Mouse (Mus musculus) frontal cortex, adult (tissue): Measurements from ENCODE around the gene Stk4.

Experiments
- ATAC-seq: cut with Nextera tagmentation; 2 replicates; pipeline ENCODE4 v1.9.2; 2017; ENCODE audit warnings: mild to moderate bottlenecking, moderate library complexity, mixed read lengths; ENCODE audit not compliant: low TSS enrichment

Stk4 gene

GRCm38 (mm10) chr2:164081577-164081976, 11.5 kb downstream of the Stk4 start:
- ATAC-seq: no peak

- ATAC-seq: no peak
These were observed 12.1 kb downstream of the Stk4 start for GRCm38 (mm10) chr2:164082175-164082574.

GRCm38 (mm10) chr2:164083609-164084341, 13.7 kb downstream of the Stk4 start:
- no peak for ATAC-seq

GRCm38 (mm10) chr2:164084342-164084700, 14.2 kb downstream of the Stk4 start:
- no peak for ATAC-seq

DNA sequence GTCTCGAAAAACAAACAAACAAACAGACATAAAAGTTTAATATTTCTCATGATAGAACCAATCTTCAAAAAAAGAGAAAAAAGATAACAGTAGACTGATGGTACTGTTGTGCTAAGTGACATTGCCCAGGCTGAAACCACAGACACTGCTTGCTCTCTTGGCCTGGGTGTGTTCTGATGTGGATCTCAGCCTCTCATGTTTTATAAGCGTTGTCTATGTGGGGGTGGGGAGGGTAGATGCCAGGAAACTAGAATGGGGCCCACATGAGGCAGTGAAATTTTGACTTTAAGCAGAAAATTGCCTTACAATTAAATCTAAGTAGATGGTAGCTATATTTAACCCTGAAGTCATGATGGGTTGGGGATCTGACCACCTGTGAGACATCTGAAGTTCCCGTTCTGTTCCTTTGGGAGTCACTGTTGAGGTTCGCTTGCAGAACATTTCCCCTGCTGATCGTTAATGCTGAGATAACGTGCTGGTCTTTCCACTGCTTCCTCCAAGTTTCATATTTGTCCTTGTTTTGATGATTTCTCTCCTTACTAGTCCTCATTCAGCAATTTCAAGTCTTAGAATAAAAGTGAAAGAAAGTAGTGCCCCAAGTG, 17.4 kb downstream of the Stk4 start:
- ATAC-seq: no peak

DNA sequence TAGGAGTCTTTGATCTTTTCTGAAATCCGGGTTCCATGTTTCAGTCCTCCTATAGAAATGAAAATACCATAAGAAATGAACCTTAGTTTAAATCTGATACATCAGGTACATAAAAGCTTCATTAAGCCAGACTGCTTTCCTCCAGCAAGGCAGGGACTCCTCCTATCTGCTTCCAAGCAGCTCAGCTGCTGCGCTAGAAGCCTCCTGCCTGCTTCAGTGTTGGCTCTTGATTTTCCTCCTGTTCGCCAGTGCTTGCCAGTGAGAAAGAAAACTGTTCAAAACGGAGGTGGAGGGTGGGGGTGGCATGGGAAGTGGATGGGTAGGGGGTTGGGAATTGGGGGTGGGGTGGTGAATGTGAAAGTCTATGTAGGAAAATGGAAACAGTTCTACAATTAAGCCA, 19.4 kb downstream of the Stk4 start:
- peak; percentile 65; the same call in 1 of the 2 replicates for ATAC-seq

DNA sequence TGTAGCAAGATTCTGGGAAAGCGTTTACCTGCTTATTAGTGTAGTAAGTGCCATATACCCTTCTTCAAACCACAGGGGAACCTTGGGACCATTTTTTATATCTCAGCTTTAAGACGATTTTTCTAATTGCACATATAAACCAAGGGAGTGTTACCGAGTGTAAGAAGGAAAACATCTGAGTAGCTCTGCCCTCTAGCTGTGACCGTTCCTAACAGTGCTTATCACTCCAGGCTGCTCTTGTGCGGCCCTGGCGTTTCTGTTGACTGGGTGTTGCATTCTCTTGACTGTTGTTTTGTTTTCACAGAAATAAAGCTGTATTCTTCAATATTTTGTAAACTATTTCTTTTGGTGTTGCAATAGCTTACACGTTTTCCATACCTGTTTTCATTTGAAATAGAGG, 24.0 kb downstream of the Stk4 start:
- ATAC-seq: no peak

GRCm38 (mm10) chr2:164098603-164099250, 28.6 kb downstream of the Stk4 start:
- peak; percentile 90 for ATAC-seq

- ATAC-seq: no peak
These were observed 31.8 kb downstream of the Stk4 start for GRCm38 (mm10) chr2:164101936-164102335.

DNA sequence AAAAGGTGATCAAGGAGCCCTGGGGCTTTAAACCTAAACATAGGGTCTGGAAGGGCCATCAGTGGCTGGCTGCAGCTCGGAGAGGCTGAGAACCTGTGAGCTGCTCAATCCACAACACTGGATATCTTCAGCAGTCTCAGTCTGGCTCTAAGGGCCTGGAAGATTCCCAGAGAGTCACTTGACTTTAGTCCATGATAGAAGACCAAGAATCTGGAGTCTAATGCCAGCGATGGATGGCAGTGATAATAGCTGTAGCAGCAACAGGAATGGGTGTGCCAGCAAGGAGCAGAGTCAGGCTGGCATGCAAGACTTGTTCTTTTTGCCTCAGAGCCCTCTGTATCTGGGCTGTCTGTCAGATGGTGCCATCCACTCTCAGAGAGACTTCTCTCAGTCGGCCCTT, 32.2 kb downstream of the Stk4 start:
- no peak for ATAC-seq

DNA sequence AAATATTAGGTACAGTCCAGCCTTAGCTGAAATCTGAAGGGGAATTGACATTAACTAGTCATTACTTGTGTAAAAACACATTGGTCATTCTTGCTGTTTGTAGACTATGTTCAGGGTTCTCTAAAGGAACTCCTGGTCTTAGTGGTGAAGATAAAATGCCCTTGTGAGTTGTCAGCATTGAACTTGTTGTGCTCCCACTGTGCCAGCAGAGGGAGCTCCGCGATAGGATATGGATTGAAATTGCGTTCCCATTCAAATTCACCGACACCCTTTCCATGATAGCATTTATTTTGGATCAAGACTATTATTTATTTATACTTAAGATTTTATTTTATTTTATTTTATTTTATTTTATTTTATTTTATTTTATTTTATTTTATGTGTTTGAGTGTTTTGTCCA, 33.4 kb downstream of the Stk4 start:
- ATAC-seq: no peak

GRCm38 (mm10) chr2:164106287-164107035, 36.3 kb downstream of the Stk4 start:
- ATAC-seq: no peak

- ATAC-seq: no peak
These were observed 37.2 kb downstream of the Stk4 start for GRCm38 (mm10) chr2:164107125-164107874.

DNA sequence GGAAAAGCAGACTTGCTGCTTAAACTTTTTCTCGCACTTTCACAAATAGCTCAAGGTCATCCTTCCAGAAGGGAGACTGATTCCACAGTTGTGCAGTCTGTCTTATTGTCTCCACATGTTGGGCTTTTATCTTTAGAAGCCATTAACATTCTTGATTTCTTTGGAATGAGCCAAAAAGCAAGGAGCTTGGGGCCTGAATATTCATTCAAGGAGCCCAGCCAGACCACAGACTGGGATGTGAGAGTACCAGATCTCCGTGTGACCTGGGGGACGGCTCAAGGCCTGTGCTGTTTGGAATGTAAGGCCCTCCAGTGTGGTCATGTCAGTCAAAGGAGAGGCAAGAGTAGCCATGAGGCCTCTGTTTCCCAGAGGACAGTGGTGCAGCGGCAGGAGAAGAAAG, 38.4 kb downstream of the Stk4 start:
- no peak for ATAC-seq

- ATAC-seq: peak; percentile 11; the same call in 1 of the 2 replicates
These were observed 41.4 kb downstream of the Stk4 start for GRCm38 (mm10) chr2:164111546-164111945.

DNA sequence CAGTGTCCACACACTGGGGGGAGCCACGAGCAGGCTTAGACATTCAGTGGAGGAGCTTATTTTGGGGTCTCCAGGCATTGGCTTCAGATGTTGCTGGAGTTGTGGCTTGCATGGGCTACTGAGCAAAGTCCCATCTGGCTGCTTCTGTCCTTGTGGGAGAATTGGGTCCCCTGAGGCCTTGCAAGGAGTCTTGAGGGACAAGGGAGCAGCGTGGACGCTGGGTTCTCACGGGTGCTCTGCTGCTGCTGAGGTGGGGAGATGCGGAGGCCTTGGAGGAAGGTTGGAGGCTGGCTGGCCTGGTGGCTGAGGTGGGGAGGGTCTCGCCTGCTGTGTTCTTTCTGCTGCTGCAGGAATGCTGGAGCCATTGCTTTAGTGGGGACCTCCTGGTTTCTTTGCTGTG, 43.9 kb downstream of the Stk4 start:
- no peak for ATAC-seq

DNA sequence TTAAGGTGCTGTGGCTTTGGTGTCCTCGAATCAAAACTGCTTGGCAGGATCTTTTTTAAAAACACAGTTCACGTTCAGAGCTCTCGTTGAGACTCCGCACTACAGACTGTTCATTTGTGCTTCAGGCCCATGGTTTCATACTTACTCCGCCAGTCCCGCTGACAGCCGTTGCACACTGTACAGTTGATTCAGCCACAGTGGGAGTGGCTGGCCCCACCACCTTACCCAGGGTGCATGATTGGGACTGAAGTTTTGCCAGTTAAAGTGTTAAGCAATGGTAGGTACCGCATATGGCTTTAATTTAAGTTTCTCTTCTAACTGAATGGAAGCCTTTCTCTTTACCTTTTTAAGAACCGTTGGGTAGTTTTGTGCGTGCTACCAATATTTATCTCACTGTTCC, 45.4 kb downstream of the Stk4 start:
- no peak for ATAC-seq

- peak; percentile 97 for ATAC-seq
These were observed 49.4 kb downstream of the Stk4 start for GRCm38 (mm10) chr2:164119503-164119902.

DNA sequence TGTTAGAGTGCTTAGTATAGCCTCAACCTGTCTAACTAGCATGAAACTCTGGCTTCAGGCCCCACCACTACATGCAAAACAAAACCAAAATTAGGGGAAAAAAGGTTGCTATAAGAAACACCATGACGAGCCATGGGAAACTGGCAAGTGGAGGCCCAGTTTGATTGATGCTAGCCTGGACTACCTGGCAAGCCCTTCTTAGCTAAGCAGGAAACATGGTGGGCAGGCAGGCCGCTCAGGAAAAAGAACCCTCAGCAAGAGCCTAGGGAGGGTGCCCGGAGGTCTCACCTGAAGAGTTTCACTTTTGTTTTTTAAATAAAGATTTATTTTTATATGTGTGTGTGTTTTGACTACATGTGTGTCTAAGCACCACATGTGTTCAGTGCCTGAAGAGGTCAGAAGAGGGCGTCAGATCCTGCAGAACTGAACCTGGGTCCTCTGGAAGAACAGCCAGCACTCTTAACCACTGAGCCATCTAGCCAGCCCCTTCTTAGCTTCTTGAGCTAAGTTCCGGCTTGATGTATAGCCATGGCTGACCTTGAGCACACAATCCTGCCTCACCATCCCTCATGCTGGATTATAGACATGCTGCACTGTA, 53.1 kb downstream of the Stk4 start:
- no peak for ATAC-seq

DNA sequence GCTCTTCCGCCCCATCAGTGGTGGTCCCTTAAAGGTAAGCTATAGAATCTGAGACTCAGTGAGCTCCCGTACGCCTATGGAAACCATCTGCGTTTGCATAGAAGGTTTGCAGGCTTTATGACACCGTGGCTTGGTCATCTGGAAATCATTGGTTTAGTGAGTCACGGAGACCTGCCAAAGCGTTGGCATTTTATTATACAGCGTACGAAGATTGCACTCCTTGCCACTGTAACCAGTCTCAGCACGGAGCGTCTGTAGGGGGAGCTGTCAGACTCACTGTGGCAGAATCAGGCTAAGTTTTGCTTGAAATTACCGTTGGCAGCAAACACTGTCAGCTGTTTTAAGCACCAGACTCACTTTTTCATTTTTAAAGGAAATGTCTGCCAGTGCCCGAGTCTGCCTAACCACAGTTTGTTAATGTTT, 56.4 kb downstream of the Stk4 start:
- ATAC-seq: peak; percentile 97

GRCm38 (mm10) chr2:164127297-164127696, 57.2 kb downstream of the Stk4 start:
- no peak for ATAC-seq
